Mouse (Mus musculus) liver, embryonic 14.5 days (tissue): ENCODE measurements around the gene Rasa4.

ENCODE experiments used
- CTCF ChIP-seq: IDR thresholded peaks from 2 replicates; pipeline ENCODE4 v1.5.1; 2016; ENCODE audit warnings: antibody characterized with exemption, low read depth, control low read depth
- EP300 ChIP-seq: IDR thresholded peaks from 2 replicates; pipeline ENCODE4 v1.6.1; 2016; ENCODE audit warnings: antibody characterized with exemption, low read depth

GRCm38 (mm10) chr5:136116784-136117112, 33.0 kb downstream of the Rasa4 start:
- TF ChIP-seq CTCF (no peak), EP300 (no peak)
